Mouse (Mus musculus) granulocyte monocyte progenitor cell, adult 5-6 weeks (primary cell): ENCODE measurements around the gene Ell. TPM values are rescaled to one million over a fixed set of nuclear protein-coding genes. Genes with fewer than 3 reads are reported as not detected.
A peak's percentile ranks its signal among the peaks of the same experiment; 100 is the strongest.

ENCODE experiments used
- ATAC-seq: replicated peaks from 2 replicates; pipeline ENCODE4 v1.8.0; 2016; ENCODE audit warnings: mild to moderate bottlenecking, moderate TSS enrichment, inconsistent platforms; ENCODE audit not compliant: poor library complexity, severe bottlenecking
- total RNA-seq, 2 experiments: library from RNA; stranded (forward) in 1 of 2; stranded (reverse) in 1 of 2; fragments of 200-712, 200-1000 nt in 1 of 2; fragments of >200 nt in 1 of 2; fragmentation: Nextera tagmentation in 1 of 2; gene quantifications; 2 replicates each; pipeline ENCODE4 v1.2.3; 2014 to 2017

The Ell gene
- total RNA-seq (2014; fragmentation: Nextera tagmentation) (11.7 and 13.6 TPM in 2 replicates), total RNA-seq (2017) (5.5 and 5.7 TPM in 2 replicates)

- peak; percentile 52 for ATAC-seq
These were observed at the start of gene Ell for GRCm38 (mm10) chr8:70539077-70539813. TSS of gene Ell (plus strand) at chr8:70539457.

- ATAC-seq: no peak
These were observed 49.7 kb upstream of the Ell start for GRCm38 (mm10) chr8:70489576-70489975.

GRCm38 (mm10) chr8:70490061-70490879 lies 49.0 kb upstream of the Ell start:
- no peak for ATAC-seq

GRCm38 (mm10) chr8:70490880-70491495 lies 48.3 kb upstream of the Ell start:
- ATAC-seq: no peak

- no peak for ATAC-seq
These were observed 46.3 kb upstream of the Ell start, which contains the start of gene Crlf1 for GRCm38 (mm10) chr8:70492664-70493640. TSS of gene Crlf1 (plus strand) at chr8:70493158.

- no peak for ATAC-seq
These were observed 45.4 kb upstream of the Ell start for GRCm38 (mm10) chr8:70493692-70494415.

- ATAC-seq: peak; percentile 15; the same call in 1 of the 2 replicates
These were observed 44.8 kb upstream of the Ell start for GRCm38 (mm10) chr8:70494416-70494945.

- no peak for ATAC-seq
These were observed 44.1 kb upstream of the Ell start for GRCm38 (mm10) chr8:70495001-70495770.

- ATAC-seq: no peak
These were observed 43.5 kb upstream of the Ell start for GRCm38 (mm10) chr8:70495771-70496062.

- peak; percentile 37 for ATAC-seq
These were observed 38.6 kb upstream of the Ell start for GRCm38 (mm10) chr8:70500386-70501301.

GRCm38 (mm10) chr8:70501820-70502529 lies 37.3 kb upstream of the Ell start:
- ATAC-seq: no peak

- ATAC-seq: no peak
These were observed 36.7 kb upstream of the Ell start for GRCm38 (mm10) chr8:70502540-70502939.

- ATAC-seq: peak; percentile 32
These were observed 36.1 kb upstream of the Ell start for GRCm38 (mm10) chr8:70503062-70503750.

GRCm38 (mm10) chr8:70504291-70504716 lies 35.0 kb upstream of the Ell start:
- no peak for ATAC-seq

GRCm38 (mm10) chr8:70504851-70505250 lies 34.4 kb upstream of the Ell start:
- ATAC-seq: peak; percentile 36; the same call in 1 of the 2 replicates
